Mouse (Mus musculus): ENCODE measurements around the gene Otx2.

DNA sequence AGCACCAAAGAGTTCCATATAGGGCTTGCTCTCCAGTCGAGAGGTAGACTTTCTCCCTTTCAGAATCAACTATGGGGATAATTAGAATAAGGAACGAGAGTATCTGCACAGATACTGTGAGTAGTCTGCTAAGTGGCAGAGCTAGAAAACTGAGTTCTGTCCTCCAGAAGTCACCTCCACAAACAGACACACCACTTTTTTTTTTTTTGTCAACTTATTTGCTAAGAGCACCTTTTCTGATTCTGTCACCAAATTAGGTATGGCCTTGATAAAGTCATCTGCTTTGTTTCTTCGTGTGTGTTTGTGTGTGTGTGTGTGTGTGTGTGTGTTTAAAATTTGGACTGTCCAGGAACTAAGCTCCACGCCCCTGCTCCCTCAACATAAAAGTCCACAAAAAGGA is 13.0 kb downstream of the Otx2 start:
- TF ChIP-seq CTCF (IDR thresholded peaks at IDR 0.05; ENCODE audit: low read depth, low read length) (no peak), POLR2A (IDR thresholded peaks at IDR 0.05; ENCODE audit: insufficient read depth, low read length) (no peak)
